Mouse (Mus musculus) forelimb bud, embryonic 11.5 days (tissue): Measurements from ENCODE around the gene Lpin3.

Experiments
- DNase-seq: peaks from one replicate; pipeline ENCODE4 v3.0.0-alpha.2; 2012; ENCODE audit warnings: low read depth, low spot score

Gene Lpin3

DNA sequence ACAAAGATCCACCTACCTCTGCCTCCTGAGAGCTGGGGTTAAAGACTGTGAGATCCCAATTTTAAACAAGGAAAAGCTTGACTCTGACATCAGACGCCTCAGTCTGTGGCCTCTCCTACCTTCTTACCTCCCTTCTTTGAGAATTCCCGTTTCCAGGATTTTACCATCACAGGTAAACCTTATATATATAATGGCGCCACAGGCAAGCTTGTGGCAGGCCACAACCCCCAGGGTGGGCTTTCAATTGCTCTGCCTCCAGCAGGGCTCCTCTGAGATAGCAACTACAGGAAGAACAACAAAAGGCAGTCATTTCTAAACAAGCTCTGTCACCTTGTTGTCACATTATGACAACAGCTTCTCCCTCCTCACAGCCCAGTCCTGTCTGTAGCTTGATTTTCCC lies 5.8 kb downstream of the Lpin3 start:
- DNase-seq = no peak

- peak; percentile 86 for DNase-seq
Measured at GRCm38 (mm10) chr2:160887284-160887683, 6.8 kb downstream of the Lpin3 start.

- DNase-seq = peak; percentile 44
Measured at GRCm38 (mm10) chr2:160887859-160888258, 7.4 kb downstream of the Lpin3 start.

DNA sequence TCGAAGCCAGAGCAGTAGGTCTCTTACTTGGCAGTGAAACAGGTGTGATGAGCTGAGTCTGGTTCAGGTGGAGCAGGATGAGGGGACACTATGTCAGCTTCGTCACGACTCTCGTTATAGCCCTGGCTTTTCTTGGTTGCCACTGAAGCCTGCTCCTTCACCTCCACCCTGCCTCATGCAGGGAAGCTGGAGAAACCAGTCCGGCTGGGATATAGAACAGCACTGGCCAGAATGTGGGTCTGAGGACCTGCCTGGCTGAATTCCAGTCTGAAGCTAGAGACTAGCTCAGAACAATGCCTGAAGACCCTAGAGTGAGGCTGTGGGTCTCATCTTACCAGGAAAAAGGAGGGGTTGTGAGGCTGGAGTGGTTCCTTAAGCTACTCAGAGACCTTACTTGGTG lies 10.6 kb downstream of the Lpin3 start:
- DNase-seq = no peak

DNA sequence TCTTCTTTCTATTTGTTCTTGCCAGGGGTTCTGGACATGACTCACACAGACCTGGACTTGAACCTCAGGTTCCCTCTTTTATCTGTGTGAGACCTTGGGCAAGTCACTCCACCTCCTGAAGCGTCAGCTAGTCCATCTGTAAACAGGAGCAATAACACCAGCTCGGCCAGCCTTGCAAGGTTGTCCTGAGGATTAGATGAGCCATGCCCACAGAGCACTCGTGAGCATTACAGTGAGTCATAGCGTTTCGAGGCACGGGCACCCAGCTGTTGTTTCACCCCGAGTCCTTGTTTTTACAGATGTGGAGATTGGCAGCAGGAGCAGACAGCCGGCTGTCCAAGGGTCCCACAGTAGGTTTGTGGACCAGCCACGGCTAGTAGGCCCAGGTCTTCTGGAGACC lies 11.2 kb downstream of the Lpin3 start:
- DNase-seq = no peak

- DNase-seq = no peak
Measured at GRCm38 (mm10) chr2:160901656-160902412, 21.4 kb downstream of the Lpin3 start.

- DNase-seq = no peak
Measured at GRCm38 (mm10) chr2:160905301-160905700, 24.8 kb downstream of the Lpin3 start.

DNA sequence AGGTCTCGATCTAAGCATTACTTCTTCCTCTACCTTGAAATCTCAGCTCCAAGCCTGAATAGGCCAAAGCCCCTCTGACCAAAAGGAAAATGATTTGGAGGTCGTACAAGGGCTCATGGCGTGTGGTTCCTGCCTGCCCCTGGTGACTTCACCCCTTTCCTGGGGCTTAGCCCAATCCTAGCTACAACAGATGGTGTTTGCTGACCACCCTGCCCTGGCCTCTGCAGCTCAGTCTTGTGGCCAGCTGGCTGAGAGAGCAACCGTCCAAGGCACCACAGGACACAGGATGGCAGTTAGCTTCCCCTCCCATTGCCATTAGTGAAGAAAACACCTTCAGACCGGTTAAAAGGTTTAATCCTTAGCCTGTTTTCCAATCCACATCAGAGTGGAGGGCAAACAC lies 25.6 kb downstream of the Lpin3 start:
- DNase-seq = no peak

- DNase-seq = no peak
Measured at GRCm38 (mm10) chr2:160908607-160909006, 28.1 kb downstream of the Lpin3 start.

DNA sequence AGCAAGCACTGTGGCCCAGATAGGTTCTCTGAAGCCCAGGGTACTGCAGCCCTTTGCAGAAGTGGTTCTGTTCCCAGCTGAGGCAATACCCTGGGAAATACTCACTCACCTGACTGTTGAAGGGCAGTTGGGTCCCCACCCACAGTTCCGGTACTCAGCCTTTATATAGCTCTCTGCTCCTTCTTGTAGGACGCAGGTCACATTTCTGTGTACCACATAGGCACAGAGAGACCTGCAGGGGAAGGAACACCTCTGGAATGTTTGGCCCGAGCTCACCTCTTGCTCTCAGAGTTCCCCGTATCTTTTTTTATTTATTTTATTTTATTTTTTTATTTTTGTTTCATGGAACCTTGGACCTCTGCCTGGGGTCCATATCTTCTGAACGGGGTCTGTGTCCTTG lies 30.2 kb downstream of the Lpin3 start:
- no peak for DNase-seq

DNA sequence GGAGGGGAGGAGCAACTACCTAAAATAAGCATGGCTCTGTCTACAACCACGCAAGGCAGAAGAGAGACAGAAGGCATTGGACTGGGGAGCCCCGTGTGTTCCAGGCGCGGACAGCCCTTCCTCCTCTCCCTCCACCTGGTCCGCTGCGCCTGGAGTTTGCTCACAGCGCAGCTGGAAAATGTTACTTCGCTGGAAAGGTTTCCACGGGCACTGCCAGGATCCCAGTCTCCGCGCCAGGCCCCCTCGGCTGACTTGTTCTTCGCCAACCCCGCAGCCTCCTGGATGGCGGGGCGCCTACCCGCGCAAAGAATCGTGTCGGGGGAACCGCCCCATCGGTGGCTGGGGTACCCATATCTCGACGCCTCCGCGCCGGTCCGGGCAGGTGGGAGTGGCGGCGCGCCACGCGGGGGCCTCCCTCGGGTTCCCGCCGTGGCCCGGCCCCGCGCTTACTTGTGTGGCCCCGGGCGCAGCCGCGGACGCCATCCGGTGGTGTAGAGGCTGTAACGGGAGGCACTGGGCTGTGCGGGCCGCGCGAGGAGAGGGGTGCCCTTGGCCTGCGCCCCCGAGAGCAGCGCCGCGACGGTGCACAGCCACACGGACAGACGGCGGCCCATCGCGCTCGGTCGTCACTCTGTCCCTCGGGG lies 31.2 kb downstream of the Lpin3 start:
- peak; percentile 29 for DNase-seq

GRCm38 (mm10) chr2:160912231-160912671 lies 31.8 kb downstream of the Lpin3 start, which contains the start of gene Emilin3:
TSS of gene Emilin3 (minus strand) at chr2:160912328.
- peak; percentile 53 for DNase-seq

GRCm38 (mm10) chr2:160914656-160915055 lies 34.2 kb downstream of the Lpin3 start:
- no peak for DNase-seq

GRCm38 (mm10) chr2:160915821-160916610 lies 35.5 kb downstream of the Lpin3 start:
- no peak for DNase-seq

- DNase-seq = no peak
Measured at GRCm38 (mm10) chr2:160916714-160917113, 36.2 kb downstream of the Lpin3 start.

GRCm38 (mm10) chr2:160917313-160917712 lies 36.8 kb downstream of the Lpin3 start:
- no peak for DNase-seq

DNA sequence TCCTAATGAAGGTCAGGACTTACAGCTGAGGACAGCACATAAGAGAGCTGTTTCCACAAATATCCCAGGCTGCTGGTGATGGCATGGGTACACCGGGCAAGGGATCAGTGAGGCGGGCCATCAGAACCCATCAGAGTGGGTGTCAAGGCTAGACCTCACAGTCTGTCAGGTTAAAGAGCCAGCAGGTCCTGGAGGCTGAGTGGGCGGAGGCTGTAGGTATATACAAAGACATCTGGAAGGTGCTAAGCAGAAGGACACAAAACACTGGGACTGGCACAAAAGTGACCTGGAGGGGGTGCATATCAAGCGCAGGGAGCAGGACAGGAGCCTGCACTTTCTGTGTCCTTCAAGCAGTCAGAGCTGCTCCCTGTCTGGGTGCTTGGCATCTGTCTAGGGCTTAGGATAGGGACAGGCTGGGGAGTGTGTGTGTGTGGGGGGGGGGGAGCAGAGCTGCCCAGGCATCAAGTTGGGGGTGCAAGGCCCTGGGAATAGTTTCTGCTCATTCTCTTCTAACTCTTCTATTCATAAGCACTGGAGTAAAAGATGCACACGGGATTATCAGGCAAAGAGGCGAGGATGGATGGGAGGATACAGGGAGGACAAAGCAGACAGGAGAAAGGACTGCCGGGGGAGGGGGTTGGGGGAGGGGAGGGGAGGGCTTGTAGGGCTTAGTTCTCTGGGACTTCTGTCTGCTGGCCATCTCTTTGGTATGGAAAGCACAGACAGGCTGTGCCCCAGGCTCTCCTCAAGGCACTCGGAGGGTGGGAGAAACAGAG lies 37.9 kb downstream of the Lpin3 start:
- DNase-seq = no peak

DNA sequence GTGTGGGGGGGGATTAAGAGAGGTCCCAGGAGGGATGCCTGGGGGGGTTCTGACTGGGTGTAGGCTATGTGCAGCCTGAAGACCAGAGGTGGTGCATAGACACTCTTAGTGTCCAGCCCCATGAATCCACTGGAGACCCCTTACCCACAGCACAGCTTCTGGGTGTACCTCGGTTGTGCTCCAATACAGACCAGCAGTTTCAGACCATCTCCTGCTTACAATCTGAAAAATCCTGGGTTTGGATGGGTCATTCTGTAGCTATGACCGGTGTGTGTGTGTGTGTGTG lies 38.4 kb downstream of the Lpin3 start:
- DNase-seq = no peak

- no peak for DNase-seq
Measured at GRCm38 (mm10) chr2:160921285-160921684, 40.8 kb downstream of the Lpin3 start.

DNA sequence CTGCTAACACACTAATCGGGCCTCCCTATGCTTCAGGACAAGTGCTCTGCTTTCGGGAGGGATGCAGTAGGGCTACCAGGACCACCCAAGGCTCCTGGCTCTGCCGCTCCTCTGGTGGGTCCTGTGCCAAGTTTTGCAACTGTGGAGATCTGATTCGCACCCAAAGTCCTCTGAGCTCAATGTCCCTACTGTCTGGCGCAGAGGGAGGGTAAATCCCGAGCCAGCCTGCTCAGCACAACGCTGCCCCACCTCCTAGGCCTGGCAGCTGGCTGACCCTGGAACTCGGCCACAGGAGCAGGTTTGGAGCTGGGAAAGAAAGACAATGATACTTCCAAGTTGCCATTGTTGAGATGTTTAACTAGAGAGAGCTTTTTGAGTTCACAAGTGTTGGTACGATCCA lies 44.7 kb downstream of the Lpin3 start:
- DNase-seq = no peak

DNA sequence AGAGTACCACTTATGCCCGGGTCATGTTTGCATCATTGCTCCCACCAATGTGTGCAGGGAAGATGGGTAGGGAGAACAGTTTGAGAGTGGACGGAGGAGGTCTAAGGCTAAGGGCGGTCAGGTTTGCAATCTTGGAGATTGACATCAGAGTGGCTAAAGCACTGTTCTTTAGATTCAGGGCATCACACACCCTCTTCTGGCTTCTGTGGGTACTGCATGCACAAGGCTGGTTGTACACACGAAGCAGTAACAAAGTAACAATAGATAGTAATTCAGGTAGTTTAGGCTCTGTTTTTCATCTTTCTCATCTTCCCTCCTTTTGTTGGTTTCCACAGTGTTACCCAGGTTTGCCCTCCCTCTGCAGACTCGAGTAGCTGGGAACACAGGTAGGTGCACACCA lies 50.9 kb downstream of the Lpin3 start:
- DNase-seq = no peak

GRCm38 (mm10) chr2:160932325-160932724 lies 51.9 kb downstream of the Lpin3 start:
- DNase-seq = peak; percentile 69
